Mouse (Mus musculus): Measurements from ENCODE around the gene Gm8994. TPM values are rescaled to one million over a fixed set of nuclear protein-coding genes. Genes with fewer than 3 reads are reported as not detected.

Gene Gm8994
- polyA plus RNA-seq, 1 experiment from 2014 or later = not detected

DNA sequence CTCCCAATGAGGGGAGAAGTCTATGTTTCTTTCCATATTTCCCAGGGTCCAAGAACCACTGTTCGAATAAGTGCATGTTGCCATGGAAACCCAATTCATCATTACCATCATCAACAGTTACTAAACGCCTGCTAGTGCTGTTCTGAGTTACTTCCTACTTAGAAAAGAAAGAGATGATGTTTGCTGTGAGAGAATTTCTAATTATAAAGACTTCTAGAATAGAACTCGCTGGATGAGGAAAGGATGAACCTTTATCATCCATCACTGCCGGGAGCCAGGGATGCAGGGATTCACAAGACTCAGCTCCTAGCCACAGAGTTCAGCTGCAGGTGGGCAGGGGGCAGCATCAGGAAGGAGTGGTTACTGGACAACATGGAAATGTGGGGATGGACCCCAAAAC is 36.7 kb downstream of the Gm8994 start:
- no peaks in the 10 kb centered on the region for H3K27me3 ChIP-seq
- no peak overlapping the region for H3K4me2 ChIP-seq (replicated peaks)
- no peaks in the 10 kb centered on the region for H3K4me1 ChIP-seq (replicated peaks)
- H3K36me3 ChIP-seq = no peaks in the 10 kb centered on the region
- H3K27ac ChIP-seq = no peak overlapping the region
- 73% methylated on average over 4 of the region's 4 CpGs for WGBS
- H3K9me3 ChIP-seq = 0 out of 2 replicates have a peak, but pooled peaks cover 5% of the 10 kb centered on the region
- no peak for ATAC-seq
- H3K4me3 ChIP-seq (replicated peaks) = no peak overlapping the region
- no peak overlapping the region for H3K9ac ChIP-seq (replicated peaks)

DNA sequence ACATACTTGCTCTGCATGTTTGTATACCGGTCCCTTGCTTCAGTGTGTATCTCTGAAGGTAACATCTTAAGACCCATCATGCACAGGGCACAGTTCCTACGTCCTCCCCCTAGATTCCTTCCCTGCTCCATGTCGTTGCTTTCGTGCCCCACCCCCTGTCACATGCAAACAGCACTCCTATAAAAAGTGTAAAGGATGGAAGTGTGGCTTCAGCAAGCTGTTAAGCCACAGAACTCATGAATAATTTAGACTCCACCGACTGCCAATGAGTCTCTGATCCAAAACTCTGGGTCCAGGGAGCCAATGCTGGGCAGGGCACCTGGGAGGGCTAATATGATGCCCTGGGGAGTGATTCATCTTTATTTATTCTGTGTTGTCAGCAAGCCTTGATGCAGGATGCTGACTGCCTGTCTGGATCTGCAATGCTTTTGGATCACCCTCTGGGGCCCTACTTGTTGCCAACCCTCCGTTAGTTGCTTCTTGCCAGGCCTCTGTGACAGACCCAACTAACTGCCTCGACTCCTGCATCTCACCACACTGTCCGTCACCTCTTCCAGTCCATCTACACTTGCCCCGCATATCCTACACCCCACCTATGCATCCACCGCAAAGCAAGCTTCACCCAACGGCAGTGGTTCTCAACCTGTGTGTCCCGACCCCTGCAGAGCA is 37.2 kb downstream of the Gm8994 start:
- no peak overlapping the region for H3K9ac ChIP-seq (replicated peaks)
- no peaks in the 10 kb centered on the region for H3K4me1 ChIP-seq (replicated peaks)
- H3K27me3 ChIP-seq = no peaks in the 10 kb centered on the region
- no peak overlapping the region for H3K4me3 ChIP-seq (replicated peaks)
- 0 out of 2 replicates have a peak, but pooled peaks cover 5% of the 10 kb centered on the region for H3K9me3 ChIP-seq
- H3K36me3 ChIP-seq = no peaks in the 10 kb centered on the region
- no peak for ATAC-seq
- H3K4me2 ChIP-seq (replicated peaks) = no peak overlapping the region
- no peak overlapping the region for H3K27ac ChIP-seq
- 77% methylated on average over 12 of the region's 12 CpGs for WGBS

DNA sequence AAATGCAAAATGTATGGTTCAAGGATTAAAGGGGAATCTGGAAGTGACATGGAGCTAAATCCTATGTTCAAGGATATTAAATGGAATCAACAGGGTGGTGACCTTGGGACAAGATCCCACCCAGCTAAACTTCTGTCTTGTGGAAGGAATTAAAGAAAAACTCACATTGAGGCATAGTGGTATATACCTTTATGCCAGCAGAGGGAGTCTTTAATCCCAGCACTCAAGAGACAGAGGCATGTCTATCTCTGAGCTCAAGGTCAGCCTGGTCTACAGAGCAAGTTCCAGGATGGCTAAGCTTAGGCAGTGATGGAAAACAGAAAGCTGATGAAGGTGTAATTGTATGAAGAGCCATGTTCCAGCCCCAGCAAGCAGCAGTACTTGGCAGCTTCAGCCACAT is 48.8 kb downstream of the Gm8994 start:
- H3K27ac ChIP-seq = no peak overlapping the region
- no peak for ATAC-seq
- H3K36me3 ChIP-seq = no peaks in the 10 kb centered on the region
- no peak overlapping the region for H3K4me3 ChIP-seq (replicated peaks)
- H3K9me3 ChIP-seq = no peaks in the 10 kb centered on the region
- no peaks in the 10 kb centered on the region for H3K4me1 ChIP-seq (replicated peaks)
- no peaks in the 10 kb centered on the region for H3K27me3 ChIP-seq
- H3K9ac ChIP-seq (replicated peaks) = no peak overlapping the region
- no peak overlapping the region for H3K4me2 ChIP-seq (replicated peaks)

Other genes with a start within 250 kb of the Gm8994 start
- gene Grin2b, start 154.0 kb upstream of the Gm8994 start, polyA plus RNA-seq (2015; fragmentation: Nextera tagmentation; extraction: Ambion mirVana) = 40.1 and 43.2 TPM in 2 replicates
- not detected in 2 replicates for gene E330021D16Rik, start 88.0 kb downstream of the Gm8994 start, polyA plus RNA-seq (2015; fragmentation: Nextera tagmentation; extraction: Ambion mirVana)
- 48.5 and 49.9 TPM in 2 replicates for gene Atf7ip, start 178.6 kb downstream of the Gm8994 start, polyA plus RNA-seq (2015; fragmentation: Nextera tagmentation; extraction: Ambion mirVana)

All from midbrain, embryonic 13.5 days (tissue).